ENCODE assay signal across 13 mouse cellular contexts in genomic region chr1:126594796-126595195, GRCm38 (mm10).
"Had no signal": no experiment of that assay in that cellular context is flagged by ENCODE, and none has a peak within 500 bp of the region (broad histone marks: within the 10 kb centered on the region; RNA-seq: fewer than 3 reads in every experiment).

No protein-coding gene starts in this region.

- H3K4me3 ChIP-seq: intestine, embryonic 15.5 days; left cerebral cortex, adult 2 months; limb, embryonic 10.5 days; liver, embryonic 13.5 days; midbrain, embryonic 10.5 days; myocyte; neural tube, embryonic 15.5 days had no signal

- H3K27ac ChIP-seq: intestine, embryonic 15.5 days; left cerebral cortex, adult 2 months; limb, embryonic 10.5 days; liver, embryonic 13.5 days; midbrain, embryonic 10.5 days; neural tube, embryonic 15.5 days had no signal

- H3K36me3 ChIP-seq: intestine, embryonic 15.5 days; limb, embryonic 10.5 days; liver, embryonic 13.5 days; midbrain, embryonic 10.5 days; neural tube, embryonic 15.5 days had no signal

- ATAC-seq: intestine, embryonic 15.5 days; liver, postnatal 0 days had no signal

- H3K9ac ChIP-seq: intestine, embryonic 15.5 days; liver, embryonic 13.5 days; liver, postnatal 0 days; neural tube, embryonic 15.5 days had no signal

- DNase-seq: kidney, adult 18-20 months; liver, embryonic 13.5 days; liver, postnatal 0 days; midbrain, embryonic 14.5 days; right cerebral cortex, adult 18-20 months; right cerebral cortex, postnatal 25 days; thymus, postnatal 36 days had no signal

- H3K4me2 ChIP-seq: intestine, embryonic 15.5 days; liver, embryonic 13.5 days; neural tube, embryonic 15.5 days had no signal

- H3K27me3 ChIP-seq: intestine, embryonic 15.5 days; liver, embryonic 13.5 days; neural tube, embryonic 15.5 days had no signal

- H3K9me3 ChIP-seq: intestine, embryonic 15.5 days; limb, embryonic 10.5 days; liver, embryonic 13.5 days; midbrain, embryonic 10.5 days; neural tube, embryonic 15.5 days had no signal
